Mouse (Mus musculus) heart, adult 9 months (tissue): Measurements from ENCODE around the gene Tmem132c.
A peak's percentile ranks its signal among the peaks of the same experiment; 100 is the strongest.

Experiments used
- DNase-seq, 2 experiments: peaks; one replicate each; pipeline ENCODE4 v3.0.0; 2022; ENCODE audit warnings: low spot score in 2 of 2

Gene Tmem132c

GRCm38 (mm10) chr5:127602996-127603395, 361.4 kb downstream of the Tmem132c start:
- DNase-seq: no peak

GRCm38 (mm10) chr5:127607507-127607906, 365.9 kb downstream of the Tmem132c start:
- no peak for DNase-seq

GRCm38 (mm10) chr5:127609191-127609714, 367.6 kb downstream of the Tmem132c start:
- DNase-seq: no peak

- DNase-seq: peak; percentile 77 to 84
Observed at GRCm38 (mm10) chr5:127610787-127611509, 369.3 kb downstream of the Tmem132c start.

GRCm38 (mm10) chr5:127611881-127612280, 370.3 kb downstream of the Tmem132c start:
- DNase-seq: no peak

DNA sequence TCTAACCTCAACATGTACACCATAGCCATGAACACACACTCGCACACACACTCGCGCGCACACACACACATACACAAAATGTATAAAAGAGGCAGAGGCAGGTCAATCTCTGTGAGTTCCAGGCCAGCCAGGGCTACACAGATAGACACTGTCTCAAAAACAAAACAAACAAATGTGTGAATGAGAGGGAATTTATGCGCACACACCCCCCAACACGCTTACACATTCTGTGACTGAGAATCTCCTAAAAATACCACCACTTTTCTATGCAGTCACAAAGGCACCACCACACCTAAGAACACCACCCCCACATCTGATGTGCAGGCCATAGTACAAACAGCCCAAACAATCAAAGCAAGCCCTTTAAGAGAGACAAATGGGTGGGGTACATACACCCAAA, 370.8 kb downstream of the Tmem132c start:
- DNase-seq: no peak
